Mouse (Mus musculus) CH12.LX (cell line): ENCODE measurements around the gene Sctr. TPM values are rescaled to one million over a fixed set of nuclear protein-coding genes. Genes with fewer than 3 reads are reported as not detected.

ENCODE experiments used
- DNase-seq: peaks from one replicate; pipeline ENCODE4 v3.0.0-alpha.2; 2013; ENCODE audit errors: extremely low read depth
- H3K27ac ChIP-seq: 2 replicates; pipeline ENCODE4 v1.5.1; 2012; ENCODE audit warnings: low read depth, mild to moderate bottlenecking, control low read depth, moderate library complexity; ENCODE audit not compliant: insufficient read depth
- H3K27me3 ChIP-seq: replicated peaks from 2 replicates; pipeline ENCODE3; 2012; ENCODE audit warnings: inconsistent platforms
- H3K36me3 ChIP-seq, 2 experiments: replicated peaks in 1 of 2; 2 replicates each; pipeline versions ENCODE3 to v1.6.1; 2012; ENCODE audit warnings: inconsistent platforms in 1 of 2, low read length in 1 of 2, mild to moderate bottlenecking in 1 of 2, mixed read lengths in 1 of 2, moderate library complexity in 1 of 2; ENCODE audit not compliant: control insufficient read depth in 1 of 2, insufficient read depth in 1 of 2
- H3K4me1 ChIP-seq, 2 experiments: 2 replicates each; pipeline ENCODE4 v1.6.1; 2012; ENCODE audit warnings: inconsistent platforms in 1 of 2, moderate library complexity in 1 of 2; ENCODE audit not compliant: insufficient read depth in 2 of 2, control insufficient read depth in 1 of 2
- H3K4me2 ChIP-seq: 2 replicates; pipeline ENCODE4 v1.6.1; 2012; ENCODE audit warnings: low read depth, mild to moderate bottlenecking, control low read depth; ENCODE audit not compliant: poor library complexity, insufficient read depth, severe bottlenecking
- H3K4me3 ChIP-seq, 3 experiments: fragments of 150-350 bp in 1 of 3; sonication (generic) in 1 of 3; replicated peaks in 1 of 3; 2 replicates each; pipeline versions ENCODE3 to v1.5.1; 2011 to 2012; ENCODE audit warnings: low read depth in 2 of 3, low read length in 2 of 3, mild to moderate bottlenecking in 2 of 3, moderate library complexity in 2 of 3, control low read depth in 1 of 3, improper control_type of control experiment in 1 of 3, inconsistent platforms in 1 of 3, mixed read lengths in 1 of 3; ENCODE audit not compliant: poor library complexity in 1 of 3
- H3K79me2 ChIP-seq: replicated peaks from 2 replicates; pipeline ENCODE4 v1.6.1; 2012; ENCODE audit warnings: mild to moderate bottlenecking, moderate library complexity; ENCODE audit not compliant: control insufficient read depth, poor library complexity, insufficient read depth, severe bottlenecking; ENCODE audit errors: extremely low read depth
- H3K9ac ChIP-seq: 2 replicates; pipeline ENCODE4 v1.6.1; 2012; ENCODE audit warnings: low read depth, mild to moderate bottlenecking, control low read depth, moderate library complexity; ENCODE audit not compliant: insufficient read depth
- H3K9me3 ChIP-seq: replicated peaks from 2 replicates; pipeline ENCODE3; 2012; ENCODE audit warnings: low read length, inconsistent platforms, mixed read lengths
- CHD1 ChIP-seq: IDR thresholded peaks from 2 replicates; pipeline ENCODE4 v1.6.1; 2012; ENCODE audit warnings: low read depth, low read length, improper control_type of control experiment, inconsistent platforms
- CHD2 ChIP-seq: IDR thresholded peaks from 2 replicates; pipeline ENCODE4 v1.6.1; 2011; ENCODE audit warnings: low read length, improper control_type of control experiment
- E2F4 ChIP-seq: IDR thresholded peaks from 2 replicates; pipeline ENCODE4 v1.6.1; 2011; ENCODE audit warnings: low read depth, low read length, improper control_type of control experiment; ENCODE audit not compliant: insufficient replicate concordance
- ELF1 ChIP-seq: IDR thresholded peaks from 2 replicates; pipeline ENCODE4 v1.6.1; 2014; ENCODE audit warnings: low read depth, mild to moderate bottlenecking, inconsistent platforms, low read length, improper control_type of control experiment
- ETS1 ChIP-seq: conservative IDR thresholded peaks from 2 replicates; pipeline ENCODE4 v1.6.1; 2012; ENCODE audit warnings: low read depth, mild to moderate bottlenecking, inconsistent platforms, low read length, improper control_type of control experiment, moderate library complexity
- GABPA ChIP-seq: IDR thresholded peaks from 2 replicates; pipeline ENCODE4 v1.6.1; 2012; ENCODE audit warnings: low read depth, low read length, improper control_type of control experiment, inconsistent platforms; ENCODE audit not compliant: insufficient replicate concordance
- KAT2A ChIP-seq: IDR thresholded peaks from 2 replicates; pipeline ENCODE4 v1.6.1; 2012; ENCODE audit warnings: low read length, improper control_type of control experiment, inconsistent platforms; ENCODE audit not compliant: insufficient replicate concordance
- MAFK ChIP-seq: IDR thresholded peaks from 2 replicates; pipeline ENCODE4 v1.6.1; 2011; ENCODE audit warnings: low read length, improper control_type of control experiment; ENCODE audit not compliant: insufficient replicate concordance
- POLR2AphosphoS2 ChIP-seq: IDR thresholded peaks from 2 replicates; pipeline ENCODE4 v1.6.1; 2011; ENCODE audit warnings: low read depth, low read length, improper control_type of control experiment
- RCOR1 ChIP-seq: conservative IDR thresholded peaks from 2 replicates; pipeline ENCODE4 v1.6.1; 2012; ENCODE audit warnings: low read depth, mild to moderate bottlenecking, inconsistent platforms, low read length, improper control_type of control experiment
- SIN3A ChIP-seq: IDR thresholded peaks from 2 replicates; pipeline ENCODE4 v1.6.1; 2012; ENCODE audit warnings: low read length, improper control_type of control experiment, inconsistent platforms
- UBTF ChIP-seq: IDR thresholded peaks from 2 replicates; pipeline ENCODE4 v1.6.1; 2012; ENCODE audit warnings: low read depth, mild to moderate bottlenecking, inconsistent platforms, low read length, improper control_type of control experiment, moderate library complexity
- ZMIZ1 ChIP-seq: IDR thresholded peaks from 2 replicates; pipeline ENCODE4 v1.6.1; 2012; ENCODE audit warnings: low read depth, mild to moderate bottlenecking, inconsistent platforms, low read length, improper control_type of control experiment
- dilution Hi-C: fragments of 300-500 bp; cut with MboI; formaldehyde crosslinking; loops from 2 replicates; pipeline ENCODE4 v1.14.3; 2020; ENCODE audit warnings: low sequenced_read_pairs; ENCODE audit not compliant: extremely low pct_unique_long_range_greater_than_20kb, extremely low pct_ligation_motif_present
- in situ Hi-C: fragments of 300-500 bp; cut with MboI; formaldehyde crosslinking; loops from 3 replicates; pipeline ENCODE4 v1.14.3; 2019; ENCODE audit warnings: low sequenced_read_pairs, low pct_ligation_motif_present, low pct_unique_long_range_greater_than_20kb, mixed read lengths
- polyA plus RNA-seq: library from polyadenylated mRNA; unstranded; fragments of >175 nt; gene quantifications from 2 replicates; pipeline ENCODE4 v1.2.1, GENCODE M21; 2012; ENCODE audit warnings: low read depth; ENCODE audit not compliant: insufficient read length
- total RNA-seq, 2 experiments: library from RNA; depleted of rRNA; stranded (reverse); fragments of 300-350 nt in 1 of 2; fragments of >200 nt in 1 of 2; gene quantifications; 2 replicates each; pipeline ENCODE4 v1.2.3; 2012 to 2014

The Sctr gene
- total and polyA plus RNA-seq, 3 experiments: not detected

DNA sequence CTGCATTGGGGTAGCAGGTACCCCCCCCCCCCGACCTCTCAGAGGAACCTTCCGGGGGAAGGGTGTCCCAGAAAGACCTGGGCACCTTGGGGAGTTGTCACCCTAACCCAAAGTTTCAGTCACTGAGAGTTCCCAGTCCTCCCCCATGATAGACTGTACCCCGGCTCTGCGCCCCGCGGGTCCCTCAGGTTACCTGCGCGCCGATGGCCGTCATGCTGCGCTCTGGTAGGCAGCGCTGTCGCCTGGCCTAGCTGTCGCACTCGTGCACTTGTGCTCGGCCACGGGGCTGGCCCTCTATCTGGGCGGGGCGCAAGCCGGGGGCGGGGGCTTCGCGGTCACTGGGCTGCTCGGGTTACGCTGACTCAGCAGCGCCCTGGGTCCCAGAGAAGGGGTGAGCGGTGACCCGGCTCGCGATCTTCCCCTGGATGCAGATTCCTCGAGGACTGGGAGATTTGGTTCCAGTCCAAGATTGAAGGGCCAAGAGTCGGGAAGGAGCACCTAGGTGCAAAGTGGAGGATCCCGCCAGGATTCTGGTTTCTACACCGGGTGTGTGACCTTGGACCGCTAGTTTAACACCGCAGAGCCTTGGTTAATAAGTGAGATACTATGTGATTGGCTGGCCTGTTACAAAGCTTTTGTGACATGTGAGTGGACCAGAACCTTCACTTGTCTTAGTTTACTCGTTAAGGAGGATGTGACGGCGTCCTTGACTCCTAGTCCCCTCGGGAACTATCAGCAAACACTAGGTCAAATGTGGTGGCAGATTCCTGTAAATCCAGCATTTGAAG, 67.0 kb downstream of the Sctr start, which contains the start of gene Tmem37:
TSS of gene Tmem37 (minus strand) at position 556 of the 788 bp plus-strand sequence.
- H3K27me3 ChIP-seq: no peaks in the 10 kb centered on the region
- H3K4me2 ChIP-seq: no peak within 1 kb of the TSS
- peaks cover 0 to 8% of the 10 kb centered on the region in 2 experiments; a peak in 2 of 4 replicates for H3K4me1 ChIP-seq
- H3K79me2 ChIP-seq: no peaks in the 10 kb centered on the region
- no peak within 1 kb of the TSS for H3K4me3 ChIP-seq
- in situ Hi-C loops: no loop called here
- H3K9ac ChIP-seq: no peak within 1 kb of the TSS
- no peaks in the 10 kb centered on the region for H3K9me3 ChIP-seq
- no peak within 1 kb of the TSS for H3K27ac ChIP-seq
- dilution Hi-C loops: no loop called here
- TF ChIP-seq ELF1 (no peak), ETS1 (no peak), MAFK (peak; percentile 60; the same call in 1 of the 2 replicates)
- no peaks in the 10 kb centered on the region for H3K36me3 ChIP-seq
- no peak for DNase-seq

DNA sequence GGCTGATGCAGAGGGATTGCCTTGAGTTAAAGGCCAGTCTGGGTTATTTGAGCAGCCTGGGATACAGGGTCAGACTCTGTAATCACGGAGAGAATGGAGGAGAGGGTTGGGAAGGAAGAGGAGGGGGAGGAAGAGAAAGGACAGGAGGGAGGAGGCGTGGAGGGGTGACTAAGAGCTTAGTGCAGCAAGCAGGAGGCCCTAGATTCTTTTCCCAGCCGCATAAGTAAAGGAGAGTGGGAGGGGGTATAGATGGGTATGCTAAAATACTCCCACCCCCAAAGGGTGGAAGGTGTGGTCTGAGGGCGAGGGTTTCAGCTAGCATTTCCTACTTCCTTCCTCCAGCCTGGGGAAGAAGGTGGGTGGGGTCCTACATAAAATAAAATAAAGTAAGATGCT, 67.6 kb downstream of the Sctr start:
- peaks cover 0 to 8% of the 10 kb centered on the region in 2 experiments; a peak in 2 of 4 replicates for H3K4me1 ChIP-seq
- no peak for TF ChIP-seq KAT2A
- TF ChIP-seq, all 38 proteins: peak for 0
- DNase-seq: no peak
- in situ Hi-C loops (no loop called here), dilution Hi-C loops (no loop called here)
- Histone ChIP-seq H3K9ac (no peak overlapping the region), H3K9me3 (no peaks in the 10 kb centered on the region), H3K27ac (no peak overlapping the region), H3K4me2 (no peak overlapping the region), H3K79me2 (no peaks in the 10 kb centered on the region), H3K27me3 (no peaks in the 10 kb centered on the region), H3K4me3 (no peak overlapping the region), H3K36me3 (no peaks in the 10 kb centered on the region)

DNA sequence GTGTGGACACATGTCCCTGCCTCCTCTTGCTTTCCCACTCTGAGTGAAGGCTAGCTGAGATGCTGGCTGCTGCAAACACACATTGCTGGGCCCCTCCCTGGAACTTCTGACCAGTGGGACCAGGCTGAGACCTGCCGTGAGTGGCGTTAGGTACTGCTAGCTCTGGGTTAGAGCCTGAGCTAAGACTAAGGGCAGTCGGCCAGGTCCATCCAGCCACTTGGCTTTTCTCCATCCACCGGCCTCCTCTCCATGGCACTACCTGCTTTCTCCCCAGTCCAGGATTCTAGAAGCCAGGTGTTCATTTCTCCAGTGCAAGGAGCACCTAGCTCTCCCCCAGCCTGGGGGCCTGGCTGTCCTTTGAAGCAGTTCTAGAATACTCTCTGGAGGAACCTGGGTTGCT, 68.2 kb downstream of the Sctr start:
- Histone ChIP-seq H3K79me2 (no peaks in the 10 kb centered on the region), H3K9me3 (no peaks in the 10 kb centered on the region), H3K4me3 (no peak overlapping the region), H3K4me2 (no peak overlapping the region), H3K27ac (no peak overlapping the region), H3K9ac (no peak overlapping the region), H3K4me1 (peaks cover 0 to 8% of the 10 kb centered on the region in 2 experiments; a peak in 2 of 4 replicates), H3K27me3 (no peaks in the 10 kb centered on the region), H3K36me3 (no peaks in the 10 kb centered on the region)
- TF ChIP-seq GABPA (no peak), SIN3A (no peak), CHD1 (no peak), ZMIZ1 (no peak), POLR2AphosphoS2 (no peak), E2F4 (no peak), MAFK (no peak), UBTF (no peak), CHD2 (no peak), RCOR1 (no peak)
- DNase-seq: no peak
- dilution Hi-C loops: no loop called here
- in situ Hi-C loops: no loop called here
